ENCODE assay signal across 8 mouse cellular contexts in the genomic region with DNA sequence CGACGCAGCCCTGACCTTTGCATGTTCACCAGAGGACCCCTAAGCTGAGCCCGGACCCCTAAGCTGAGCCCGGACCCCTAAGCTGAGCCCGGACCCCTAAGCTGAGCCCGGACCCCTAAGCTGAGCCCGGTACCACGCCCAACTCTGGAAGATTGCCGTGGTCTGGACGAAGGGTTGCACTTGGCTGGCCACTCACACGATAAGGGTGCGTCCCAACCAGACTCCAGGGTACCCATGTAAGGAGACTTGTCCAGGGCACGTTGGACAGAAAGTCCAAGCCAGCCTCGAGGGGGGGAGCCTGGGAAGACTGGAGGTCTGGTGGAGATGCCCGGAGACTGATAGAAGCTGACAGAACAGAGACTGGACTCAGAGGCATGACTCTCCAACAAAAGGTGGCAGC. TPM values are rescaled to one million over a fixed set of nuclear protein-coding genes. Genes with fewer than 3 reads are reported as not detected.
DNase-seq lines count a peak whose midpoint lies in the region; ATAC-seq lines count a peak whose summit lies in the region.

No protein-coding gene starts in this region.

- H3K4me1 ChIP-seq in erythroblast, embryonic 14.5 days (ENCODE audit: control insufficient read depth): peaks cover 42% of the 10 kb centered on the region

- ATAC-seq in erythroblast, adult 5-6 weeks (replicated peaks; ENCODE audit: low FRiP score, poor library complexity, severe bottlenecking): no peak

- H3K27me3 ChIP-seq in erythroblast, embryonic 14.5 days (ENCODE audit: control insufficient read depth): peaks cover 83% of the 10 kb centered on the region

- peaks cover 12% of the 10 kb centered on the region for H3K9me3 ChIP-seq in erythroblast, embryonic 14.5 days (ENCODE audit: control insufficient read depth, low read length)

- H3K36me3 ChIP-seq in erythroblast, embryonic 14.5 days (ENCODE audit: control insufficient read depth): no peaks in the 10 kb centered on the region; the same call in 1 of the 2 replicates

- peak; percentile 51 for DNase-seq in cerebellum, adult 9-10 months
- peak; percentile 13 to 14 for DNase-seq in heart, postnatal 14 days
- peak; percentile 28 for DNase-seq in lung, postnatal 14 days
- DNase-seq in thymus, postnatal 0 days (ENCODE audit: low spot score): no peak
- no peak for DNase-seq in c-Kit-positive CD71-positive TER-119-positive erythroid progenitor cells, embryonic 14.5 days (ENCODE audit: low spot score)
- no peak for DNase-seq in right cerebral cortex, adult 2 months (ENCODE audit: low spot score in 2 of 2)

- H3K4me3 ChIP-seq in erythroblast, embryonic 14.5 days (replicated peaks): peak overlapping the region; percentile 66

- intact Hi-C loops in heart, postnatal 14 days (cut with DNase I): no loop called here

RNA-seq across cellular contexts. Expression of a gene that starts 5.2 kb away (rescaled TPM):
- 0.30 and 0.55 TPM in 2 replicates for polyA plus RNA-seq in erythroblast, embryonic 14.5 days (2012)
- not detected in 2 replicates for total RNA-seq in erythroblast, adult 5-6 weeks (2015; ENCODE audit: low replicate concordance)
- 0.60 TPM in 1 of 2 replicates, not detected in the other for total RNA-seq in erythroblast, adult 5-6 weeks (2017; ENCODE audit: low replicate concordance)
- total RNA-seq in heart, postnatal 14 days (2021): 1 to 10 TPM; 2.3 to 2.7 TPM
- 0.35 and 0.62 TPM in 2 replicates for polyA plus RNA-seq in thymus, postnatal 0 days (2015; fragmentation: Nextera tagmentation; extraction: Ambion mirVana)

RNA-seq across cellular contexts. Expression of a gene that starts 21.5 kb away (rescaled TPM):
- 0.09 and 0.12 TPM in 2 replicates for polyA plus RNA-seq in erythroblast, embryonic 14.5 days (2012)
- total RNA-seq in erythroblast, adult 5-6 weeks (2015; ENCODE audit: low replicate concordance): 1.5 and 2.5 TPM in 2 replicates
- 1.8 and 2.5 TPM in 2 replicates for total RNA-seq in erythroblast, adult 5-6 weeks (2017; ENCODE audit: low replicate concordance)
- total RNA-seq in heart, postnatal 14 days (2021): 1 to 10 TPM; 5.9 to 8.9 TPM
- 6.0 and 6.2 TPM in 2 replicates for polyA plus RNA-seq in thymus, postnatal 0 days (2015; fragmentation: Nextera tagmentation; extraction: Ambion mirVana)

Comparison
In these comparisons a context has a peak if more than half of its experiments do, and no peak if none do; other contexts are left out.
1. DNase-seq: peak in cerebellum, adult 9-10 months (single experiment), heart, postnatal 14 days (2 of 2) and lung, postnatal 14 days (single experiment); none in thymus, postnatal 0 days (single experiment), c-Kit-positive CD71-positive TER-119-positive erythroid progenitor cells, embryonic 14.5 days (single experiment) and right cerebral cortex, adult 2 months (0 of 2).